Mouse (Mus musculus) heart, postnatal 0 days (tissue): ENCODE data around the gene Nqo2. TPM values are rescaled to one million over a fixed set of nuclear protein-coding genes. Genes with fewer than 3 reads are reported as not detected.

Experiments used
- ATAC-seq: fragments of 200-750 bp; cut with Nextera tagmentation; 2 replicates; pipeline ENCODE4 v1.8.0; 2017; ENCODE audit warnings: low read depth, moderate number of reproducible peaks, moderate library complexity; ENCODE audit not compliant: insufficient read depth
- DNase-seq: peaks from one replicate; pipeline ENCODE4 v3.0.0-alpha.2; 2016; ENCODE audit warnings: low spot score
- H3K27ac ChIP-seq: fragments of 300-500 bp; sonication (generic); 2 replicates; pipeline ENCODE4 v1.5.1; 2014; ENCODE audit warnings: low read depth, mild to moderate bottlenecking
- H3K27me3 ChIP-seq: fragments of 300-500 bp; sonication (generic); 2 replicates; pipeline ENCODE4 v1.6.1; 2014; ENCODE audit warnings: low read length, mixed read lengths; ENCODE audit not compliant: control insufficient read depth, insufficient read depth
- H3K36me3 ChIP-seq: fragments of 300-500 bp; sonication (generic); replicated peaks from 2 replicates; pipeline ENCODE4 v1.6.1; 2014; ENCODE audit warnings: low read length, mixed read lengths; ENCODE audit not compliant: control insufficient read depth, insufficient read depth
- H3K4me1 ChIP-seq: fragments of 300-500 bp; sonication (generic); 2 replicates; pipeline ENCODE4 v1.6.1; 2014; ENCODE audit warnings: antibody characterized with exemption; ENCODE audit not compliant: control insufficient read depth, insufficient read depth
- H3K4me2 ChIP-seq: fragments of 300-500 bp; sonication (generic); 2 replicates; pipeline ENCODE4 v1.6.1; 2014; ENCODE audit warnings: low read depth, mild to moderate bottlenecking, low read length, moderate library complexity
- H3K4me3 ChIP-seq: fragments of 300-500 bp; sonication (generic); 2 replicates; pipeline ENCODE4 v1.5.1; 2014; ENCODE audit warnings: low read depth, low read length
- H3K9ac ChIP-seq: fragments of 300-500 bp; sonication (generic); replicated peaks from 2 replicates; pipeline ENCODE4 v1.6.1; 2014; ENCODE audit warnings: low read depth, low read length, mixed read lengths
- H3K9me3 ChIP-seq: fragments of 300-500 bp; sonication (generic); replicated peaks from 2 replicates; pipeline ENCODE4 v1.6.1; 2016; ENCODE audit warnings: low read length; ENCODE audit not compliant: control insufficient read depth
- CTCF ChIP-seq: IDR thresholded peaks from 2 replicates; pipeline ENCODE4 v1.5.1; 2016; ENCODE audit warnings: antibody characterized with exemption, control low read depth, low read depth
- EP300 ChIP-seq: IDR thresholded peaks from 2 replicates; pipeline ENCODE4 v1.6.1; 2016; ENCODE audit warnings: antibody characterized with exemption, low read depth
- WGBS: fragments of 180-500 bp; shearing (Covaris S2); extraction: QIAGEN DNeasy Blood & Tissue Kit; methylation state at CpG from one replicate; pipeline ENCODE4 v1.1.7; 2014; 5-methylcytosine and 5-hydroxymethylcytosine counted together
- polyA plus RNA-seq: library from polyadenylated mRNA; unstranded; fragments of >200 nt; fragmentation: Nextera tagmentation; extraction: Ambion mirVana; gene quantifications from 2 replicates; pipeline ENCODE4 v1.2.1, GENCODE M21; 2015
- total RNA-seq: library from RNA; depleted of rRNA; stranded (reverse); fragments of >200 nt; gene quantifications from 2 replicates; pipeline ENCODE4 v1.2.3, GENCODE M21; 2014; ENCODE audit warnings: low replicate concordance; rRNA removed

Nqo2 gene
- total RNA-seq (20.8 and 28.3 TPM in 2 replicates), polyA plus RNA-seq (26.9 and 27.0 TPM in 2 replicates)

DNA sequence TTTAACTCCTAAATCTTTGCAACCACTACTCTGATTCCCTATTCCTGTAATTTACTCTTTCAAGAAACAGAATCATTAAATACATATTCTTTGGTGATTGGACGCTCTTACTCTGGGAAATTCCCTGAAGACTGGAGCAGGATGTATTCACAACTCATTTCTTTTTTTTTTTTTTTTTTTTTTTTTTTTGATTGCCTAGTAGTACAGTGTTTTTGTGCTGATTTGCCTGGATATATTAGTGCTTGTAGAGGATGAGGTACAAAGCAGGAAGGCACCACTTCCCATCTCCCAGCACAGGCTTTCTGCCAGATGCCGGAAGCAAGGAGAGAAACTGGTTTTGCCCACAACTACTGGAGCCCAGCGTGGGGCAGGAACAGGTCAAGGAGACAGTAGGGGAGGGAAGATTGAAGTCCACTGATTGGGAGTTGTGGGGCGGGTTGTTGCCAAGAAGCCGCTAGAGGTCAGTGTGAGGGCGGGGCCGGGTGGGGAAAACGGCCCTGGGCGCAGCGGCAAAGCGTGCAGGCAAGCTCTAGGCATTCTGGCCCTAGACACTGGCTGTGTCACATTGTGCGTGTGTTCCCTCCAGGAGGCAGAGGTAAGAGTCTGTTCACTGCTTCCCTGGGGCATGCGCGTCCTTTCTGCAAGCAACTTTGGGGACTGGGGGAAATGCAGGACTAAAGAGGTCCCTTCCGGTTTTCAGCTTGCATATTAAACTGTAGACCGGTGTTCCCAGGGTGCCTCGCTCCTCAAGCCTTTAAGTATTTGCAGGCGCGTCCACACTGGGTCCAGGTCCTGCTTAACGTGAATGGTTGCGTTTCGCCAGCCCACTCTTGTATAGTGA lies at the start of gene Nqo2:
TSS of gene Nqo2 (plus strand) at position 482 of the 841 bp plus-strand sequence.
- DNase-seq: peak; percentile 91
- ATAC-seq: peak; percentile 91
- Histone ChIP-seq H3K36me3 (no peaks in the 10 kb centered on the region), H3K27me3 (no peaks in the 10 kb centered on the region), H3K4me3 (peak within 1 kb of the TSS; percentile 63), H3K4me1 (peaks cover 11% of the 10 kb centered on the region), H3K9ac (peak within 1 kb of the TSS; percentile 72), H3K9me3 (no peaks in the 10 kb centered on the region), H3K27ac (peak within 1 kb of the TSS; percentile 92), H3K4me2 (peak within 1 kb of the TSS; percentile 73)
- WGBS: 2% methylated on average over 22 of the region's 22 CpGs
- TF ChIP-seq EP300 (0 out of 2 replicates have a peak, but pooled peaks have one; percentile 47), CTCF (peak; percentile 25; the same call in 1 of the 2 replicates)

DNA sequence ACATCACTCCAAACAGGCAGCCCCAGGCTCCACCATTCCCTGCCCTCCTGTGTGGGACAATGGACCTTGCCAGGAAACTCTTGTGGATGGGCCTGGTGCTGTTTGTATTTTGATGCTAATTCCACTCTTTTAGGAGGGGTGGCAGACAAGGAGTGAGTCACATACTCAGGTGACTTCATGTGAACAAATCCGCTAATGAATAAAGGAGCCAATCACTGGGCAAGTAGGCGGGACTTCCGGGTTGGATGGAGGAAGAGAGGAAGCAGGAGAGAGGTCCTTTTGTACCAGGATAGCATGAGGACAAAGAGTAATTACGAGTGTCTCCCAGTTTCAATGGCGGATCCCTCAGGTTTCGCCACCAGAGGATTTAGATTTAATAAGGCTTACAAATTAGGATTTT lies 43.4 kb upstream of the Nqo2 start:
- Histone ChIP-seq H3K9me3 (no peaks in the 10 kb centered on the region), H3K27ac (no peak overlapping the region), H3K4me3 (no peak overlapping the region), H3K36me3 (peaks cover 87% of the 10 kb centered on the region), H3K27me3 (no peaks in the 10 kb centered on the region), H3K4me1 (no peaks in the 10 kb centered on the region), H3K9ac (no peak overlapping the region), H3K4me2 (no peak overlapping the region)
- ATAC-seq: no peak
- TF ChIP-seq EP300 (no peak), CTCF (no peak)
- no peak for DNase-seq
- WGBS: 92% methylated on average over 6 of the region's 6 CpGs

DNA sequence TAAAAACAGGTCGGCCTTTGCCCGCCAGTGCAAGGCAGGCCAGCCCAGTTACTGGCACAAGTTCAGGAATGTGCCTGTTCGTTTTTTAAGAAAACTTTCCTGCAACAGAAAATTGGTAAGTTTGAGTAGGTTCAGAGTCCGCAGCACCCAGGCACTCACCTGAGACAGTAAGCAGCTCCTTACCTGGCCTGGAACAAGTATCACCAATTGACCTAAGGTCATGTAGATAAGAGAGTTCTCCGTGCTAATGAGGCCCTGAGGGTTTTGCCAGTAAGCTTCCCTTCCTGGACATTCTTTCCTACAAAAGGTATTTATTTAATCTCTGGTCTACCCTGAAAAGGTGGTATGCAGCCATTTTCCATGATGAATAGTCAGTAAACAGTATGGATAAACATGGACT lies 42.8 kb upstream of the Nqo2 start:
- Histone ChIP-seq H3K27me3 (no peaks in the 10 kb centered on the region), H3K4me1 (no peaks in the 10 kb centered on the region), H3K4me3 (no peak overlapping the region), H3K27ac (no peak overlapping the region), H3K9me3 (no peaks in the 10 kb centered on the region), H3K36me3 (peaks cover 81% of the 10 kb centered on the region), H3K9ac (no peak overlapping the region), H3K4me2 (no peak overlapping the region)
- WGBS: 46% methylated on average over 5 of the region's 5 CpGs
- ATAC-seq (no peak), DNase-seq (no peak)
- TF ChIP-seq CTCF (no peak), EP300 (no peak)

DNA sequence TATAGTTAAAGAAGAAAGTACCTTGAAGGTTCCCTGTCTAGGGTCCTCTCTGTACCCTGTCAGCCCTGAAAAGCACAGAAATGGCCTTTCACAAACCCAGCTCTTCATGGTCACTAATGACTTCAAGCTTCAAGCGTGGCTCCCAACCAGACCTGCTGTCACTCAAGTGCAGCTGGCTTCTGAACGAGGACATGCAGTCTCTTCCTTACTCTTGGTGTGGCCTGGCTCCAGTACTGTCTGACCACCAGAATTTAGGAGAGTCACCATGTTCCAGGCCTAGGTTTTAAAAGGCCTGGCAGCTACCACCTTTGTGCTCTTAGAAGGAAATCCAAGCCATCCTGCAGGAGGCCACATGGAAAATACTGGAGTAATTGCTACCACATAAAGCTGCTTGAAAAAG lies 34.2 kb upstream of the Nqo2 start:
- Histone ChIP-seq H3K36me3 (peaks cover 35% of the 10 kb centered on the region), H3K4me3 (no peak overlapping the region), H3K9ac (no peak overlapping the region), H3K4me1 (peaks cover 8% of the 10 kb centered on the region), H3K4me2 (no peak overlapping the region), H3K9me3 (no peaks in the 10 kb centered on the region), H3K27ac (no peak overlapping the region), H3K27me3 (no peaks in the 10 kb centered on the region)
- ATAC-seq: no peak
- 66% methylated on average over 2 of the region's 2 CpGs for WGBS
- no peak for DNase-seq
- TF ChIP-seq EP300 (no peak), CTCF (no peak)

DNA sequence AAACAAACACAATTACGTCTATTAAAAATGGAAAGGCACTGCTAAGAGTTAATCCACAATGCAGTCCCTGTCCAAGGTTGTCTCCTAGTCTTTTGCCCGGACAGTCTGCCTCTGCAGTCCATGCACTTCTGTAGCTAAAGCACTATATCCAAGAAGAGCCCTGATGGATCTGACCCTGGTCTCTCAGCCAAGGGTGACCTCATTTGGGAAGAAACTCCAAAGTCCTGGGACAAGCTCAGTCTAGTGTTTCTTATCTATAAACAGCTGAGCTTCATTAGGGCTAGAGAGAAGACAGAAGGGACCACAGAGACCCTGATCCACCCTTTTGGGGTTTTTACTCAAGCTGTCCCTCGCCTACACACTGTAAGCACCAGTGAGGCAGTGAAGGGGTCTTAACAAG lies 33.6 kb upstream of the Nqo2 start:
- TF ChIP-seq EP300: no peak
- no peak for TF ChIP-seq CTCF
- Histone ChIP-seq H3K4me1 (peaks cover 8% of the 10 kb centered on the region), H3K4me3 (no peak overlapping the region), H3K27ac (no peak overlapping the region), H3K27me3 (no peaks in the 10 kb centered on the region), H3K9me3 (no peaks in the 10 kb centered on the region), H3K9ac (no peak overlapping the region), H3K4me2 (no peak overlapping the region), H3K36me3 (peaks cover 30% of the 10 kb centered on the region)
- WGBS: 76% methylated on average over 3 of the region's 3 CpGs
- DNase-seq (no peak), ATAC-seq (no peak)
